Mouse (Mus musculus) embryonic facial prominence, embryonic 14.5 days (tissue): Measurements from ENCODE around the gene Cdc26. TPM values are rescaled to one million over a fixed set of nuclear protein-coding genes. Genes with fewer than 3 reads are reported as not detected.

ENCODE experiments used
- ATAC-seq: fragments of 200-750 bp; cut with Nextera tagmentation; 2 replicates; pipeline ENCODE4 v1.8.0; 2017; ENCODE audit warnings: low read depth, moderate number of reproducible peaks, moderate TSS enrichment
- DNase-seq: peaks from one replicate; pipeline ENCODE4 v3.0.0-alpha.2; 2015; ENCODE audit warnings: low spot score
- H3K27ac ChIP-seq: fragments of 300-500 bp; sonication (generic); replicated peaks from 2 replicates; pipeline ENCODE4 v1.5.1; 2014; ENCODE audit warnings: low read depth, mild to moderate bottlenecking, low read length, moderate library complexity
- H3K27me3 ChIP-seq: fragments of 300-500 bp; sonication (generic); replicated peaks from 2 replicates; pipeline ENCODE4 v1.6.1; 2014; ENCODE audit warnings: low read length; ENCODE audit not compliant: control insufficient read depth, insufficient read depth
- H3K36me3 ChIP-seq: fragments of 300-500 bp; sonication (generic); 2 replicates; pipeline ENCODE4 v1.6.1; 2014; ENCODE audit warnings: low read length, mixed read lengths; ENCODE audit not compliant: control insufficient read depth, insufficient read depth
- H3K4me1 ChIP-seq: fragments of 300-500 bp; sonication (generic); 2 replicates; pipeline ENCODE4 v1.6.1; 2014; ENCODE audit warnings: antibody characterized with exemption, low read length; ENCODE audit not compliant: control insufficient read depth, insufficient read depth
- H3K4me2 ChIP-seq: fragments of 300-500 bp; sonication (generic); 2 replicates; pipeline ENCODE4 v1.6.1; 2014; ENCODE audit warnings: low read depth, mild to moderate bottlenecking, low read length, moderate library complexity, mixed read lengths
- H3K4me3 ChIP-seq: fragments of 300-500 bp; sonication (generic); 2 replicates; pipeline ENCODE4 v1.5.1; 2014; ENCODE audit warnings: low read depth, mild to moderate bottlenecking, low read length
- H3K9ac ChIP-seq: fragments of 300-500 bp; sonication (generic); 2 replicates; pipeline ENCODE4 v1.6.1; 2014; ENCODE audit warnings: low read depth, mild to moderate bottlenecking, low read length, moderate library complexity, mixed read lengths
- H3K9me3 ChIP-seq: fragments of 300-500 bp; sonication (generic); 2 replicates; pipeline ENCODE4 v1.6.1; 2016; ENCODE audit warnings: low read length; ENCODE audit not compliant: control insufficient read depth
- WGBS: fragments of 180-500 bp; shearing (Covaris S2); extraction: QIAGEN DNeasy Blood & Tissue Kit; methylation state at CpG from one replicate; pipeline ENCODE4 v1.1.7; 2014; 5-methylcytosine and 5-hydroxymethylcytosine counted together
- polyA plus RNA-seq: library from polyadenylated mRNA; unstranded; fragments of >200 nt; fragmentation: Nextera tagmentation; extraction: Ambion mirVana; gene quantifications from 2 replicates; pipeline ENCODE4 v1.2.1, GENCODE M21; 2014

The Cdc26 gene
- polyA plus RNA-seq, 1 experiment from 2014 or later = 167 TPM

DNA sequence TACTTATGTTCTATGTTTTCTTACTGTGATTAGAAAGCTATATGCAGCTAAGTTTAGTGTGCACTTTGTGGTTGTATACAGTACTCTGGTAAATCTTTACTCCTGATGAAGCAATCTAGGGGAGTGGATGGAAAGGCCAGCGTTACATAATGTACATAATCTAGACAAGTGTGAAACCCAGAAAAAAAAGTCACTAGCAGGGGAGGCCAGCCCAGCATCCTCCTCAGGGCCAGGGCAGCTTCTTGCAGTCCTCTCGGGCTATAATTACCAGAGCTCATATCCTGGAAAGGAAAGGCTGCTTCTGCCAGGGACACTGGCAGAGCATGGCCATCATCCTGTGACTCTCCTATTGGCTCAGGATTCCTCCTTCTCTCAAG is 60.1 kb downstream of the Cdc26 start:
- Histone ChIP-seq H3K9ac (no peak overlapping the region), H3K27ac (no peak overlapping the region), H3K4me1 (no peaks in the 10 kb centered on the region), H3K36me3 (peaks cover 32% of the 10 kb centered on the region), H3K27me3 (no peaks in the 10 kb centered on the region), H3K4me2 (no peak overlapping the region), H3K4me3 (no peak overlapping the region), H3K9me3 (no peaks in the 10 kb centered on the region)
- ATAC-seq (no peak), DNase-seq (no peak)
- WGBS = 69% methylated on average over 2 of the region's 2 CpGs

DNA sequence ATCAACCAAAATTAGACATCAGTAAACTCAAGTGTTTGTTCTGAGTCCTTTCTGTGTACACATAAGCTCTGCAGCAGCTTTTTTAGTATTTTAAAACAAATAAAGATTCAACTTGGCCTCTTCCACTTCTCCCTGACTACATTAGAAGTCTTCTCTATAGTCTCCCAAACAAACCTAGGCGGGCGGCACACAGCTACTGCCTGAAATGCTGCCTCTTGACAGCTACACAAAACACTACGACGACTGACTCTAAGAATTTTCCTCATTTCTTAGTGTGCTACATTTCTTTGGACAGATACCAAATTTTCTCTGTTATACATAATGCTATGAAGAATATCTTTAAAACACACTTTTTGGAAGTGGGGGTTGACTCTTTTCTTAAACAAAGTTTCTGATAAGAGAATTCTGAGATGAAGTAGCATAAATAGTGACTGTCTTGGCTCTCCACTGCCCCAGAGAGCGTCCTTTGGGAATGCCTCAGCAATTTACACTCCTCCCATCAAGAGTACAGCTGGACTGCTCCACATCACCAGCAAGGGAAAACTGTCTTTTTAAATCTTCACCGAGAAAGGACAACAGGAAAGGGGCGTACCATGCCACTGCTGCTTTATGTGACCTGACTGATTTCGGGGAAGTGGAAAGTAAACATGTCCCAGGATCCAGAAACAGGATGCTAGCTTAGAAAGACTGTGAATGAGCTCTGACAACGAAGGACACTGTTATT is 60.7 kb downstream of the Cdc26 start:
- Histone ChIP-seq H3K4me3 (no peak overlapping the region), H3K27ac (no peak overlapping the region; the same call in 1 of the 2 replicates), H3K4me1 (no peaks in the 10 kb centered on the region), H3K4me2 (no peak overlapping the region), H3K27me3 (no peaks in the 10 kb centered on the region), H3K36me3 (peaks cover 32% of the 10 kb centered on the region), H3K9me3 (no peaks in the 10 kb centered on the region), H3K9ac (no peak overlapping the region)
- no peak for DNase-seq
- no peak for ATAC-seq
- 64% methylated on average over 9 of the region's 9 CpGs for WGBS

GRCm38 (mm10) chr4:62345827-62346226 is 62.6 kb downstream of the Cdc26 start:
- no peak overlapping the region for H3K4me3 ChIP-seq
- H3K27ac ChIP-seq = no peak overlapping the region
- H3K36me3 ChIP-seq = peaks cover 29% of the 10 kb centered on the region
- no peak overlapping the region for H3K9ac ChIP-seq
- H3K4me1 ChIP-seq = no peaks in the 10 kb centered on the region
- no peaks in the 10 kb centered on the region for H3K9me3 ChIP-seq
- H3K27me3 ChIP-seq = no peaks in the 10 kb centered on the region
- H3K4me2 ChIP-seq = no peak overlapping the region
- 80% methylated on average over 4 of the region's 4 CpGs for whole genome bisulfite sequencing
- ATAC-seq (no peak), DNase-seq (no peak)

DNA sequence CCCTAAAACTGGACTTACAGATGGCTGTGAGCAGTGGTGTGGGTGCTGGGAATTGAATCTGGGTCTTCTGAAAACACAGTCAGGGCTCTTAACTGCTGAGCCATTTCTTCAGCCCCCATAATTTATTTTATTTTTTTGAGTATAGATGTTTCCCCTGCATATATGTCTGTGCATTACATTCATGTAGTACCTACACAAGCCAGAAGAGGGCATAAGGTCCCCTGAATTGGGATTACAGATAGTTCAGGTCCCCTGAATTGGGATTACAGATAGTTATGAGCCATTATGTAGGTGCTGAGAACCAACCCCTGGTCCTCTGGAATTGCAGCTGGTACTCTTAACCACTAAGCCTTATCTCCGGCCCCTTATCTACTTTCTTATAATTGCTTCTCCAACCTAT is 64.4 kb downstream of the Cdc26 start:
- DNase-seq = no peak
- 97% methylated on average over 1 of the region's 1 CpGs for WGBS
- H3K4me3 ChIP-seq = no peak overlapping the region

DNA sequence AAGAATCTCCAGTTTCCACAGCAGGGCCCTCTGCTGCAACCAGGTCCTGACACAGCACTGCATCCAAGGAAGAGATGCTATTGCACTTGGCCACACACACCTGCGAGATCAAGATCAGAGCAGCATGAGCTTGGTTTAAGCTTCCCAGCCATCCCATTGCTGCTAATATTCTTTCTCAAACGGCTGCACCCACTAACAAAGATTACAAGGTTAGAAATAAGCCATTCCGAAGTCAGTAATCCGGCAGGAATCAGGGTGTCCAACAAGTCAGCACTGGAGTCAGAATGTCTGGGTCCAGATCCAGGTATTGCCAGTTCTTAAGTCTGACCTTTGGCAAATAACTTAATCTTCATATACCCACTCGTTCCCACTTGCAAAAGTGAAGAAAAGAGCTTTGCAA is 69.9 kb downstream of the Cdc26 start:
- Histone ChIP-seq H3K27ac (no peak overlapping the region), H3K9ac (no peak overlapping the region), H3K4me2 (no peak overlapping the region), H3K9me3 (no peaks in the 10 kb centered on the region), H3K36me3 (peaks cover 56% of the 10 kb centered on the region), H3K4me3 (no peak overlapping the region), H3K27me3 (no peaks in the 10 kb centered on the region), H3K4me1 (no peaks in the 10 kb centered on the region)
- 83% methylated on average over 5 of the region's 5 CpGs for WGBS
- ATAC-seq (no peak), DNase-seq (no peak)

More for the DNA sequence above, 64.4 kb downstream of the Cdc26 start:
- H3K4me1 ChIP-seq = no peaks in the 10 kb centered on the region
- H3K36me3 ChIP-seq = peaks cover 42% of the 10 kb centered on the region
- no peak overlapping the region for H3K9ac ChIP-seq
- H3K27ac ChIP-seq = no peak overlapping the region
- H3K9me3 ChIP-seq = no peaks in the 10 kb centered on the region
- H3K27me3 ChIP-seq = no peaks in the 10 kb centered on the region
- no peak overlapping the region for H3K4me2 ChIP-seq
- ATAC-seq = no peak

Other genes with a start within 250 kb of the Cdc26 start
- 8.0 and 9.5 TPM in 2 replicates for gene Zfp37, start 177.6 kb downstream of the Cdc26 start, polyA plus RNA-seq
- 17.3 and 18.0 TPM in 2 replicates for gene Slc31a2, start 146.1 kb downstream of the Cdc26 start, polyA plus RNA-seq
- gene Fkbp15, start 48.1 kb downstream of the Cdc26 start, polyA plus RNA-seq = 25.2 and 28.3 TPM in 2 replicates
- 46.5 and 49.0 TPM in 2 replicates for gene Slc31a1, start 47.9 kb downstream of the Cdc26 start, polyA plus RNA-seq
- gene Prpf4, start 155 bp upstream of the Cdc26 start, polyA plus RNA-seq = 16.4 and 17.9 TPM in 2 replicates
- 0.14 and 0.97 TPM in 2 replicates for gene Rnf183, start 26.6 kb upstream of the Cdc26 start, polyA plus RNA-seq
- gene Wdr31, start 62.3 kb upstream of the Cdc26 start, polyA plus RNA-seq = 5.3 and 5.4 TPM in 2 replicates
- gene Bspry, start 71.4 kb upstream of the Cdc26 start, polyA plus RNA-seq = 8.1 and 8.7 TPM in 2 replicates
- 12.6 and 13.9 TPM in 2 replicates for gene Hdhd3, start 94.8 kb upstream of the Cdc26 start, polyA plus RNA-seq
- 65.5 and 75.8 TPM in 2 replicates for gene Alad, start 111.3 kb upstream of the Cdc26 start, polyA plus RNA-seq
- gene Pole3, start 116.4 kb upstream of the Cdc26 start, polyA plus RNA-seq = 66.3 and 72.7 TPM in 2 replicates
- gene 4933430I17Rik, start 116.7 kb upstream of the Cdc26 start, polyA plus RNA-seq = 0.37 and 0.43 TPM in 2 replicates
- gene Rgs3, start 151.2 kb upstream of the Cdc26 start, polyA plus RNA-seq = 37.2 and 38.8 TPM in 2 replicates